Mouse (Mus musculus) stomach, postnatal 0 days (tissue): ENCODE data around the gene Elavl2.

Experiments used
- CTCF ChIP-seq: IDR thresholded peaks from 2 replicates; pipeline ENCODE4 v1.5.1; 2016; ENCODE audit warnings: antibody characterized with exemption, low read depth, mild to moderate bottlenecking, moderate library complexity
- EP300 ChIP-seq: optimal IDR thresholded peaks from 2 replicates; pipeline ENCODE3; 2016; ENCODE audit warnings: antibody characterized with exemption

- no peak for TF ChIP-seq CTCF
- TF ChIP-seq EP300, result no peak
Observed at GRCm38 (mm10) chr4:91295317-91295716, 105.3 kb downstream of the Elavl2 start.
